Mouse (Mus musculus): ENCODE measurements around the gene Nptx1. TPM values are rescaled to one million over a fixed set of nuclear protein-coding genes. Genes with fewer than 3 reads are reported as not detected.

Gene Nptx1
- polyA plus RNA-seq, 1 experiment from 2014 or later: not detected

- peak within 1 kb of the TSS; percentile 82 for H3K9ac ChIP-seq
- H3K27me3 ChIP-seq: no peaks in the 10 kb centered on the region
- ATAC-seq (ENCODE audit: insufficient read depth): peak; percentile 95
- H3K27ac ChIP-seq (replicated peaks): peak within 1 kb of the TSS; percentile 86
- H3K4me2 ChIP-seq: peak within 1 kb of the TSS; percentile 99
- WGBS (ENCODE audit: insufficient replicate concordance): 1% methylated on average over 66 of the region's 66 CpGs
- H3K9me3 ChIP-seq (replicated peaks): no peaks in the 10 kb centered on the region
- H3K4me1 ChIP-seq (replicated peaks): peaks cover 31% of the 10 kb centered on the region
- H3K4me3 ChIP-seq (replicated peaks): peak within 1 kb of the TSS; percentile 95
- H3K36me3 ChIP-seq (replicated peaks): peaks cover 7% of the 10 kb centered on the region; the same call in 1 of the 2 replicates
Observed at GRCm38 (mm10) chr11:119490861-119491689, 56.5 kb downstream of the Nptx1 start, which contains the start of gene Endov. Gene Endov, plus strand, starts transcription at chr11:119491347.

Other genes starting within 250 kb of the Nptx1 start
- 165 and 170 TPM in 2 replicates for gene Eif4a3, start 247.7 kb downstream of the Nptx1 start, polyA plus RNA-seq (2015; fragmentation: Nextera tagmentation; extraction: Ambion mirVana)
- 0.21 and 0.35 TPM in 2 replicates for gene Card14, start 240.0 kb downstream of the Nptx1 start, polyA plus RNA-seq (2015; fragmentation: Nextera tagmentation; extraction: Ambion mirVana)
- gene Sgsh, start 192.2 kb downstream of the Nptx1 start, polyA plus RNA-seq (2015; fragmentation: Nextera tagmentation; extraction: Ambion mirVana): 1.9 and 2.3 TPM in 2 replicates
- gene Slc26a11, start 192.2 kb downstream of the Nptx1 start, polyA plus RNA-seq (2015; fragmentation: Nextera tagmentation; extraction: Ambion mirVana): 1.6 and 2.6 TPM in 2 replicates
- 4.2 TPM in 2 replicates for gene Rnf213, start 154.7 kb downstream of the Nptx1 start, polyA plus RNA-seq (2015; fragmentation: Nextera tagmentation; extraction: Ambion mirVana)
- gene Endov, start 56.4 kb downstream of the Nptx1 start, polyA plus RNA-seq (2015; fragmentation: Nextera tagmentation; extraction: Ambion mirVana): 5.3 and 5.8 TPM in 2 replicates
- 4.9 and 5.9 TPM in 2 replicates for gene Rptor, start 55.2 kb upstream of the Nptx1 start, polyA plus RNA-seq (2015; fragmentation: Nextera tagmentation; extraction: Ambion mirVana)

Data from liver, embryonic 15.5 days (tissue).